Mouse (Mus musculus) cerebellum, postnatal 10 days (tissue): Measurements from ENCODE around the gene Oog3.

Source experiments
- DNase-seq, 2 experiments: peaks; one replicate each; pipeline ENCODE4 v3.0.0; 2021; ENCODE audit warnings: mixed read lengths in 2 of 2

The Oog3 gene

DNA sequence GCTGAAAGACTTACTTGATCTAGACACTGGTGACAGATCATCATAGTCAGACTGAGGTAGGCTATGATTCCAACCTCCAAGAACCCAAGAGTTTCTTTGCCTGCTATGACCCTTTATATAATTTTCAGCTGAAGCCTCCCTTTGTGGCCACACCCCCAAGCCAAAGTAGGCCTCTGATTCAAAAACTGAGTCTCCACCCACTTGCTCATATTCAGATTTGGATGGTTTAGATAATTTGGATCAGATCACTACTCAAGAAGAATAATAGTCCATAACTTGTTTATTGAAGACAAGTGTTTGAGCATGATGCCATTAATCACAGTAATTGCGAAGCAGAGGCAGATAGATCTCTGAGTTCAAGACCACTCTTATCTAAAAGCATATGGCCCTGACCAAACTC, at the start of gene Oog3:
Oog3 (minus strand) TSS at position 101 of the 400 bp plus-strand sequence.
- DNase-seq, result no peak

DNA sequence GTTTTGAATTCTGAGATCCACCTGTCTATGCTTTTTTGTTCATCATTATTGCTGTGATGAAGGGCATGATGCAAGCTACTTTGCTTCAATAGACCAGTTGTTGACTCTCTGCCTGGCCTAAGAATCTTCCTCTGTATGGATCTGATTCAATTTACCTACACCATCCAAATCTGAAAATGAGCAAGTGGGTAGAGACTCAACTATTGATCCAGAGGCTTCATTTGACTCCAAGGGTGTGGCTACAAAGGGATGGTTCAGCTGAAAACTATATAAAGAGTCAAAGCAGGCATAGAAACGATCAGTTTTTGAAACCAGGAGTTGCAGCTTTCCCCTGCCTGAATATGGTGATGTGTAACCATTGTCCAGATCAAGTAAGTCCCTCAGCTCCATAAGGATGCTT, 28.0 kb upstream of the Oog3 start, which contains the start of gene Oog2:
Oog2 (plus strand) TSS at position 301 of the 400 bp plus-strand sequence.
- no peak for DNase-seq
